Mouse (Mus musculus) heart, adult 2 months (tissue): ENCODE data around the gene Sorl1.

Experiments used
- CTCF ChIP-seq: fragments of 200-600 bp; IDR thresholded peaks from 2 replicates; pipeline ENCODE4 v1.8.1; 2022; ENCODE audit warnings: antibody characterized with exemption, mild to moderate bottlenecking, moderate library complexity
- POLR2A ChIP-seq: fragments of 200-500 bp; IDR thresholded peaks from 2 replicates; pipeline ENCODE4 v1.6.1; 2011; ENCODE audit warnings: mild to moderate bottlenecking, low read depth, low read length, control low read depth; ENCODE audit not compliant: insufficient read depth

- TF ChIP-seq CTCF (no peak), POLR2A (no peak)
Measured at GRCm38 (mm10) chr9:42097006-42097730, 26.9 kb downstream of the Sorl1 start.
